Mouse (Mus musculus) megakaryocyte, adult 5-6 weeks (primary cell): Measurements from ENCODE around the gene St3gal3. TPM values are rescaled to one million over a fixed set of nuclear protein-coding genes. Genes with fewer than 3 reads are reported as not detected.

Experiments used
- ATAC-seq: 2 replicates; pipeline ENCODE4 v1.8.0; 2016; ENCODE audit warnings: mild to moderate bottlenecking, inconsistent platforms; ENCODE audit not compliant: poor library complexity, severe bottlenecking
- total RNA-seq, 2 experiments: library from RNA; stranded (forward) in 1 of 2; stranded (reverse) in 1 of 2; fragments of 153-499, 151-499 nt in 1 of 2; fragments of 221-1000, 200-1000 nt in 1 of 2; gene quantifications; 2 replicates each; pipeline versions ENCODE4 v1.2.3 to v1.2.4; 2015 to 2017

Gene St3gal3
- total RNA-seq, 2 experiments from 2014 or later: 6.6 to 7.3 TPM

- no peak for ATAC-seq
Measured at GRCm38 (mm10) chr4:118028994-118029393, 105.7 kb downstream of the St3gal3 start.

- no peak for ATAC-seq
Measured at GRCm38 (mm10) chr4:118025931-118026330, 108.8 kb downstream of the St3gal3 start.

GRCm38 (mm10) chr4:118025381-118025780 is 109.3 kb downstream of the St3gal3 start:
- no peak for ATAC-seq

- ATAC-seq: no peak
Measured at GRCm38 (mm10) chr4:118022811-118023210, 111.9 kb downstream of the St3gal3 start.

GRCm38 (mm10) chr4:118022406-118022805 is 112.3 kb downstream of the St3gal3 start:
- ATAC-seq: no peak

- no peak for ATAC-seq
Measured at GRCm38 (mm10) chr4:118019640-118020039, 115.1 kb downstream of the St3gal3 start.

GRCm38 (mm10) chr4:118019218-118019617 is 115.5 kb downstream of the St3gal3 start:
- no peak for ATAC-seq

GRCm38 (mm10) chr4:118017021-118017805 is 117.5 kb downstream of the St3gal3 start:
- ATAC-seq: no peak

- ATAC-seq: no peak
Measured at GRCm38 (mm10) chr4:118016323-118016911, 118.3 kb downstream of the St3gal3 start.

- no peak for ATAC-seq
Measured at GRCm38 (mm10) chr4:118015636-118016035, 119.1 kb downstream of the St3gal3 start.

GRCm38 (mm10) chr4:118015126-118015525 is 119.6 kb downstream of the St3gal3 start:
- ATAC-seq: no peak

- no peak for ATAC-seq
Measured at GRCm38 (mm10) chr4:118010661-118011173, 124.0 kb downstream of the St3gal3 start.

- no peak for ATAC-seq
Measured at GRCm38 (mm10) chr4:118008433-118009033, 126.2 kb downstream of the St3gal3 start.

GRCm38 (mm10) chr4:118001355-118001754 is 133.4 kb downstream of the St3gal3 start:
- ATAC-seq: no peak

- no peak for ATAC-seq
Measured at GRCm38 (mm10) chr4:118000605-118001208, 134.0 kb downstream of the St3gal3 start.

GRCm38 (mm10) chr4:117999951-118000350 is 134.8 kb downstream of the St3gal3 start:
- peak; percentile 12; the same call in 1 of the 2 replicates for ATAC-seq

GRCm38 (mm10) chr4:117997381-117998269 is 137.1 kb downstream of the St3gal3 start:
- ATAC-seq: no peak

- no peak for ATAC-seq
Measured at GRCm38 (mm10) chr4:117996701-117997100, 138.0 kb downstream of the St3gal3 start.

GRCm38 (mm10) chr4:117995461-117995860 is 139.3 kb downstream of the St3gal3 start:
- ATAC-seq: no peak

- ATAC-seq: no peak
Measured at GRCm38 (mm10) chr4:117993421-117993820, 141.3 kb downstream of the St3gal3 start.
